Mouse (Mus musculus) embryonic facial prominence, embryonic 10.5 days (tissue): ENCODE measurements around the gene Dync1h1. TPM values are rescaled to one million over a fixed set of nuclear protein-coding genes. Genes with fewer than 3 reads are reported as not detected.
"Not testable (repeated sequence)": the region's sequence is repeated elsewhere in the genome, so short reads cannot be mapped to it uniquely, and the experiment has no call there.

ENCODE experiments used
- DNase-seq: peaks from one replicate; pipeline ENCODE4 v3.0.0-alpha.2; 2017; ENCODE audit warnings: low spot score
- H3K27ac ChIP-seq: fragments of 300-500 bp; sonication (generic); replicated peaks from 2 replicates; pipeline ENCODE4 v1.5.1; 2016; ENCODE audit warnings: mild to moderate bottlenecking
- H3K27me3 ChIP-seq: fragments of 300-500 bp; sonication (generic); replicated peaks from 2 replicates; pipeline ENCODE4 v1.6.1; 2016; ENCODE audit warnings: low read depth, mild to moderate bottlenecking; ENCODE audit not compliant: poor library complexity, severe bottlenecking
- H3K36me3 ChIP-seq: fragments of 300-500 bp; sonication (generic); replicated peaks from 2 replicates; pipeline ENCODE4 v1.6.1; 2016; ENCODE audit warnings: mild to moderate bottlenecking, moderate library complexity
- H3K4me1 ChIP-seq: fragments of 300-500 bp; sonication (generic); 2 replicates; pipeline ENCODE4 v1.6.1; 2016
- H3K4me3 ChIP-seq: fragments of 300-500 bp; sonication (generic); 2 replicates; pipeline ENCODE4 v1.5.1; 2016; ENCODE audit warnings: mild to moderate bottlenecking, moderate library complexity
- H3K9me3 ChIP-seq: fragments of 300-500 bp; sonication (generic); 2 replicates; pipeline ENCODE4 v1.6.1; 2016; ENCODE audit warnings: mild to moderate bottlenecking
- WGBS: fragments of 180-500 bp; shearing (Covaris S2); methylation state at CpG from one replicate; pipeline ENCODE4 v1.1.7; 2016; 5-methylcytosine and 5-hydroxymethylcytosine counted together
- polyA plus RNA-seq: library from polyadenylated mRNA; unstranded; fragments of >200 nt; fragmentation: Nextera tagmentation; extraction: Ambion mirVana; gene quantifications from 2 replicates; pipeline ENCODE4 v1.2.1, GENCODE M21; 2016

Dync1h1 gene
- polyA plus RNA-seq, 1 experiment from 2014 or later = 64.2 TPM

GRCm38 (mm10) chr12:110700730-110701129 lies 99.5 kb downstream of the Dync1h1 start:
- DNase-seq = no peak
- peaks cover 43% of the 10 kb centered on the region for H3K4me1 ChIP-seq
- no peak overlapping the region for H3K4me3 ChIP-seq
- 61% methylated on average over 2 of the region's 2 CpGs for WGBS
- H3K36me3 ChIP-seq = no peaks in the 10 kb centered on the region
- peak overlapping the region; percentile 74 for H3K27ac ChIP-seq
- H3K27me3 ChIP-seq = no peaks in the 10 kb centered on the region
- H3K9me3 ChIP-seq = no peaks in the 10 kb centered on the region

- H3K36me3 ChIP-seq, H3K9me3 ChIP-seq, H3K4me3 ChIP-seq, DNase-seq, H3K27me3 ChIP-seq: not testable (repeated sequence)
- Histone ChIP-seq H3K27ac (peak overlapping the region; percentile 74), H3K4me1 (peaks cover 49% of the 10 kb centered on the region)
- 35% methylated on average over 3 of the region's 3 CpGs for whole genome bisulfite sequencing
Observed at GRCm38 (mm10) chr12:110701363-110701762, 100.1 kb downstream of the Dync1h1 start.

GRCm38 (mm10) chr12:110702556-110702955 lies 101.3 kb downstream of the Dync1h1 start, which contains the start of gene Hsp90aa1:
Gene Hsp90aa1, minus strand, starts transcription at chr12:110702728.
- Histone ChIP-seq H3K4me1 (peaks cover 52% of the 10 kb centered on the region), H3K36me3 (no peaks in the 10 kb centered on the region), H3K9me3 (no peaks in the 10 kb centered on the region), H3K27ac (peak within 1 kb of the TSS; percentile 74), H3K27me3 (no peaks in the 10 kb centered on the region), H3K4me3 (peak within 1 kb of the TSS; percentile 17; the same call in 1 of the 2 replicates)
- 54% methylated on average over 4 of the region's 4 CpGs for WGBS
- DNase-seq = no peak

- Histone ChIP-seq H3K27me3 (no peaks in the 10 kb centered on the region), H3K27ac (no peak overlapping the region), H3K4me3 (peak overlapping the region; percentile 17; the same call in 1 of the 2 replicates), H3K4me1 (peaks cover 52% of the 10 kb centered on the region), H3K36me3 (no peaks in the 10 kb centered on the region), H3K9me3 (no peaks in the 10 kb centered on the region)
- 30% methylated on average over 8 of the region's 8 CpGs for WGBS
- peak; percentile 90 for DNase-seq
Observed at GRCm38 (mm10) chr12:110703008-110703471, 101.8 kb downstream of the Dync1h1 start.

- DNase-seq = no peak
- 70% methylated on average over 7 of the region's 7 CpGs for WGBS
- H3K27me3 ChIP-seq = no peaks in the 10 kb centered on the region
Observed at GRCm38 (mm10) chr12:110703682-110704081, 102.4 kb downstream of the Dync1h1 start.

GRCm38 (mm10) chr12:110705419-110705818 lies 104.2 kb downstream of the Dync1h1 start:
- H3K27ac ChIP-seq, H3K27me3 ChIP-seq: not testable (repeated sequence)

More at GRCm38 (mm10) chr12:110703682-110704081, 102.4 kb downstream of the Dync1h1 start:
- Histone ChIP-seq H3K27ac (no peak overlapping the region), H3K9me3 (no peaks in the 10 kb centered on the region), H3K4me3 (no peak overlapping the region), H3K36me3 (no peaks in the 10 kb centered on the region), H3K4me1 (peaks cover 46% of the 10 kb centered on the region)

GRCm38 (mm10) chr12:110706337-110707231 lies 105.3 kb downstream of the Dync1h1 start:
- Histone ChIP-seq H3K27ac (peak overlapping the region; percentile 66), H3K4me1 (peaks cover 28% of the 10 kb centered on the region), H3K4me3 (peak overlapping the region; percentile 57), H3K9me3 (no peaks in the 10 kb centered on the region), H3K27me3 (no peaks in the 10 kb centered on the region), H3K36me3 (no peaks in the 10 kb centered on the region)
- WGBS = under 1% methylated on average over 27 of the region's 27 CpGs
- peak; percentile 78 for DNase-seq

More at GRCm38 (mm10) chr12:110705419-110705818, 104.2 kb downstream of the Dync1h1 start:
- not testable (repeated sequence) for H3K36me3 ChIP-seq, H3K4me3 ChIP-seq, DNase-seq, H3K9me3 ChIP-seq
- whole genome bisulfite sequencing = 86% methylated on average over 4 of the region's 4 CpGs
- H3K4me1 ChIP-seq = peaks cover 40% of the 10 kb centered on the region

- H3K4me3 ChIP-seq = peak overlapping the region; percentile 57
- DNase-seq = no peak
- peaks cover 25% of the 10 kb centered on the region for H3K4me1 ChIP-seq
- H3K9me3 ChIP-seq = no peaks in the 10 kb centered on the region
- no peaks in the 10 kb centered on the region for H3K36me3 ChIP-seq
- WGBS = 85% methylated on average over 7 of the region's 7 CpGs
- H3K27me3 ChIP-seq = no peaks in the 10 kb centered on the region
- H3K27ac ChIP-seq = no peak overlapping the region
Observed at GRCm38 (mm10) chr12:110707451-110707850, 106.2 kb downstream of the Dync1h1 start.

- Histone ChIP-seq H3K4me1 (peaks cover 16% of the 10 kb centered on the region), H3K9me3 (no peaks in the 10 kb centered on the region), H3K36me3 (no peaks in the 10 kb centered on the region), H3K27ac (no peak overlapping the region), H3K27me3 (no peaks in the 10 kb centered on the region), H3K4me3 (no peak overlapping the region)
- 76% methylated on average over 5 of the region's 5 CpGs for WGBS
- DNase-seq = no peak
Observed at GRCm38 (mm10) chr12:110711270-110711669, 110.0 kb downstream of the Dync1h1 start.

- Histone ChIP-seq H3K36me3 (no peaks in the 10 kb centered on the region), H3K4me1 (peaks cover 7% of the 10 kb centered on the region), H3K27me3 (peaks cover 4% of the 10 kb centered on the region; the same call in 1 of the 2 replicates), H3K27ac (no peak overlapping the region), H3K9me3 (no peaks in the 10 kb centered on the region), H3K4me3 (no peak overlapping the region)
- WGBS = 95% methylated on average over 6 of the region's 6 CpGs
- no peak for DNase-seq
Observed at GRCm38 (mm10) chr12:110713784-110714183, 112.5 kb downstream of the Dync1h1 start.

GRCm38 (mm10) chr12:110714215-110714614 lies 113.0 kb downstream of the Dync1h1 start:
- Histone ChIP-seq H3K4me3 (no peak overlapping the region), H3K27ac (no peak overlapping the region), H3K9me3 (no peaks in the 10 kb centered on the region), H3K36me3 (no peaks in the 10 kb centered on the region), H3K27me3 (peaks cover 9% of the 10 kb centered on the region), H3K4me1 (peaks cover 7% of the 10 kb centered on the region)
- WGBS = 94% methylated on average over 6 of the region's 6 CpGs
- no peak for DNase-seq

- DNase-seq = peak; percentile 38
- WGBS = 10% methylated on average over 5 of the region's 5 CpGs
- Histone ChIP-seq H3K27me3 (peaks cover 21% of the 10 kb centered on the region), H3K36me3 (no peaks in the 10 kb centered on the region), H3K9me3 (no peaks in the 10 kb centered on the region), H3K27ac (no peak overlapping the region), H3K4me3 (no peak overlapping the region), H3K4me1 (peaks cover 7% of the 10 kb centered on the region)
Observed at GRCm38 (mm10) chr12:110716004-110716403, 114.8 kb downstream of the Dync1h1 start.
